Mouse (Mus musculus) megakaryocyte progenitor cell, adult 5-6 weeks (primary cell): Measurements from ENCODE around the gene Wdr11. TPM values are rescaled to one million over a fixed set of nuclear protein-coding genes. Genes with fewer than 3 reads are reported as not detected.

ENCODE experiments used
- ATAC-seq: replicated peaks from 2 replicates; pipeline ENCODE4 v1.8.0; 2016; ENCODE audit warnings: mild to moderate bottlenecking, moderate TSS enrichment, inconsistent platforms; ENCODE audit not compliant: poor library complexity
- total RNA-seq, 2 experiments: library from RNA; stranded (forward) in 1 of 2; stranded (reverse) in 1 of 2; fragments of 157-497, 149-512 nt in 1 of 2; fragments of 200-1000 nt in 1 of 2; gene quantifications; 2 replicates each; pipeline versions ENCODE4 v1.2.3 to v1.2.4; 2015 to 2017

The Wdr11 gene
- total RNA-seq, 2 experiments from 2014 or later, result 20.2 to 39.8 TPM

- no peak for ATAC-seq
Measured at GRCm38 (mm10) chr7:129652901-129653460, 61.3 kb downstream of the Wdr11 start.

GRCm38 (mm10) chr7:129653791-129654271 is 62.2 kb downstream of the Wdr11 start:
- peak; percentile 71 for ATAC-seq

- ATAC-seq, result no peak
Measured at GRCm38 (mm10) chr7:129654923-129655322, 63.3 kb downstream of the Wdr11 start.

- no peak for ATAC-seq
Measured at GRCm38 (mm10) chr7:129655604-129656226, 64.1 kb downstream of the Wdr11 start.

- no peak for ATAC-seq
Measured at GRCm38 (mm10) chr7:129657867-129658266, 66.2 kb downstream of the Wdr11 start.

- ATAC-seq, result no peak
Measured at GRCm38 (mm10) chr7:129659755-129660154, 68.1 kb downstream of the Wdr11 start.

GRCm38 (mm10) chr7:129660546-129660945 is 68.9 kb downstream of the Wdr11 start:
- ATAC-seq, result no peak

GRCm38 (mm10) chr7:129662051-129662789 is 70.6 kb downstream of the Wdr11 start:
- no peak for ATAC-seq

- ATAC-seq, result peak; percentile 38
Measured at GRCm38 (mm10) chr7:129663781-129664505, 72.3 kb downstream of the Wdr11 start.

GRCm38 (mm10) chr7:129665411-129665810 is 73.7 kb downstream of the Wdr11 start:
- peak; percentile 53 for ATAC-seq

GRCm38 (mm10) chr7:129665921-129666320 is 74.3 kb downstream of the Wdr11 start:
- ATAC-seq, result no peak

- no peak for ATAC-seq
Measured at GRCm38 (mm10) chr7:129666526-129666925, 74.9 kb downstream of the Wdr11 start.

GRCm38 (mm10) chr7:129670280-129670679 is 78.6 kb downstream of the Wdr11 start:
- peak; percentile 63 for ATAC-seq

- peak; percentile 52 for ATAC-seq
Measured at GRCm38 (mm10) chr7:129671675-129672651, 80.3 kb downstream of the Wdr11 start.

- no peak for ATAC-seq
Measured at GRCm38 (mm10) chr7:129673776-129674175, 82.1 kb downstream of the Wdr11 start.

- no peak for ATAC-seq
Measured at GRCm38 (mm10) chr7:129674558-129674957, 82.9 kb downstream of the Wdr11 start.

GRCm38 (mm10) chr7:129675852-129676251 is 84.2 kb downstream of the Wdr11 start:
- ATAC-seq, result no peak

- peak; percentile 55 for ATAC-seq
Measured at GRCm38 (mm10) chr7:129677141-129677540, 85.5 kb downstream of the Wdr11 start.

- ATAC-seq, result no peak
Measured at GRCm38 (mm10) chr7:129678431-129678830, 86.8 kb downstream of the Wdr11 start.

- no peak for ATAC-seq
Measured at GRCm38 (mm10) chr7:129678972-129679371, 87.3 kb downstream of the Wdr11 start.
